Mouse (Mus musculus) liver, embryonic 14.5 days (tissue): ENCODE results near the gene Cmtm5.

ENCODE experiments used
- CTCF ChIP-seq: IDR thresholded peaks from 2 replicates; pipeline ENCODE4 v1.5.1; 2016; ENCODE audit warnings: antibody characterized with exemption, low read depth, control low read depth
- EP300 ChIP-seq: IDR thresholded peaks from 2 replicates; pipeline ENCODE4 v1.6.1; 2016; ENCODE audit warnings: antibody characterized with exemption, low read depth

GRCm38 (mm10) chr14:54954474-54954873 lies 18.4 kb downstream of the Cmtm5 start:
- TF ChIP-seq CTCF (no peak), EP300 (no peak)
